Mouse (Mus musculus) kidney, postnatal 4 days (tissue): Measurements from ENCODE around the gene Creb5.
A peak's percentile ranks its signal among the peaks of the same experiment; 100 is the strongest.

ENCODE experiments used
- DNase-seq, 2 experiments: peaks; one replicate each; pipeline ENCODE4 v3.0.0; 2021; ENCODE audit warnings: mixed read lengths in 2 of 2

Creb5 gene

GRCm38 (mm10) chr6:53649782-53650181, 362.7 kb downstream of the Creb5 start:
- no peak for DNase-seq

DNA sequence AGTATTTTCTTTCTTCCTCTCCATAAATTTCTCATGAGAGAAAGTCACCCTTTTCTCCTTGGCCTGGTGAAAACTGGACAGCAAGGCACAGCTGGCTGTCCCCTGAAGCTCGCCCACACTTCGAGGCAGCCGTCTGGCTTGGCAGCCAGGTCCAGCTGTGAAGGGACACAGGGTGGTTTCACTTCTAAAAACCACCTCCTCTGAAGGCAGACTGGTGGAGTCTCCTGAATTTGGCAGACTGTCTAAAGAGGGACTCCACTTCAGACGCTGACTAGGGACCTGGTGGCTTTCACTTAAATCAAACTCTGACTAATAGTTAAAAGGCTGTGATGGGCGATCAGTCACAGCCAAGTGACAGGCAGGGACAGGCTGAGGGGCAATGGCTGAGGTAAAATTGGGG, 365.6 kb downstream of the Creb5 start:
- no peak for DNase-seq

DNA sequence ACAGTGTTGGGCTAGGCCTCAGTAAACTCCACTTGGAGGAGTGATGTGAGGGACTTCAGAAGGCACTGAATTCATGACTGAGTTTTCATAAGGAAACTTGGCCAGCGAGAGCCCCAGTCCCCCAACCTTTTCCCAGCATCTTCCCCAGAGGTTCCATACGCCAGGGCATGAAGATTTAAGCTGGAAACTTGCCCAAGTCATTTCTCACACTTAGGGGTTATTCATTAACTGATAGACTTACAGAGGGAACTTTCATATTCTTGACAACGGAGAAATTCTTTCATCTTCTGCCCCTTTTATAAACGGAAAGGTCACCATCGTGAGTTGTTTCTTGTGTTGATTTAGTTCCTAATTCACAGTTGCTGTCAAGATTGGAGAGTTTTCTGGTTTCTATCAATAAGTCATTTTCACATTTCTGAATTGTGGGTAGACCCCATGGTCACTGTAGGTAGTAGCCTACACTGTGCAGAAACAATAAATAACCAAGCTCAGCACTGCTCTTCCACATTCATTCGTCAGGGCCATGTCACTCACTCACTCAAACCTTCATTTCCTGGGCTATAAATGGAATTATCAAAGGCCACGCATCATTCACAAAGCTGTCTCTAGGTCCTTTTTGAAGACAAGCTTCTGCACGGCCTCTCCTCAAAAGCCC, 366.8 kb downstream of the Creb5 start:
- no peak for DNase-seq

- DNase-seq = peak; percentile 28 to 41
Measured at GRCm38 (mm10) chr6:53654361-53654824, 367.3 kb downstream of the Creb5 start.

DNA sequence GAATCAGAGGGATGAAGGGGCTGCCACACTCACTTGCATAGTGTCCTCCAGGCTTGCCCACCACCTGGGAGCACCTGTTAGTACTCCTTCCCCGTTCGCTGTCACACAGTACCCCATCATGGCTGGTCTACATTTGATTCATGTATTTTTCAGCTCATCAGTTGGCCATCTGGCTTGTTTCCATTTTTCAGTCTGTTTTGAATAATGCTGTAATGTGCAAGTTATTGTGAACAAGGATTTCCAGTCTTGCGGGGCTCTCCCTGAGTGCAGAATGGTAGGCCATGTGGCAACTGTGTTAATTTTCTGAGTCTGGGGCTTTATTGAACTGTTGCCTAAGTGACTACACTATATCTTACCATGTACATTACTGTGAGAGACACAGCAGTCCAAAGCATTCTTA, 369.4 kb downstream of the Creb5 start:
- DNase-seq = no peak

DNA sequence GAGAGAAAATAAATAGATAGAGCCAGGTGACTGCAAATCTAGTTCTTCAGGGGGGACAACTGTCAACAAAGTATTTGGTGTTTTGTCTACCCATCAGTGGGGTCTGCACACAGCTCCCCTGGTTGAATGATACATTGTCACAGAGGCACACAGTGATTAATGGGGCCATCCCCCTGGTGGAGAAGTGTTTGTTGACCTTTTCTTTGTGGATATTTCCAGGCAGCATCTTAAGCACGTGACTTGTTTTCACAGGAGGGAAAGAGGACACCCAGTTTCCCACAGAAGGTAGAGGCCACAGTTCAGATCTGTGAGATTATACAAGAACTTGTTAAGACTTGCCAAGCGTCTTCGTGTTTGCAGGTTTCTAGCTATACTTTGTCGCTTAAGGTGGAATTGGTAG, 370.4 kb downstream of the Creb5 start:
- DNase-seq = no peak

DNA sequence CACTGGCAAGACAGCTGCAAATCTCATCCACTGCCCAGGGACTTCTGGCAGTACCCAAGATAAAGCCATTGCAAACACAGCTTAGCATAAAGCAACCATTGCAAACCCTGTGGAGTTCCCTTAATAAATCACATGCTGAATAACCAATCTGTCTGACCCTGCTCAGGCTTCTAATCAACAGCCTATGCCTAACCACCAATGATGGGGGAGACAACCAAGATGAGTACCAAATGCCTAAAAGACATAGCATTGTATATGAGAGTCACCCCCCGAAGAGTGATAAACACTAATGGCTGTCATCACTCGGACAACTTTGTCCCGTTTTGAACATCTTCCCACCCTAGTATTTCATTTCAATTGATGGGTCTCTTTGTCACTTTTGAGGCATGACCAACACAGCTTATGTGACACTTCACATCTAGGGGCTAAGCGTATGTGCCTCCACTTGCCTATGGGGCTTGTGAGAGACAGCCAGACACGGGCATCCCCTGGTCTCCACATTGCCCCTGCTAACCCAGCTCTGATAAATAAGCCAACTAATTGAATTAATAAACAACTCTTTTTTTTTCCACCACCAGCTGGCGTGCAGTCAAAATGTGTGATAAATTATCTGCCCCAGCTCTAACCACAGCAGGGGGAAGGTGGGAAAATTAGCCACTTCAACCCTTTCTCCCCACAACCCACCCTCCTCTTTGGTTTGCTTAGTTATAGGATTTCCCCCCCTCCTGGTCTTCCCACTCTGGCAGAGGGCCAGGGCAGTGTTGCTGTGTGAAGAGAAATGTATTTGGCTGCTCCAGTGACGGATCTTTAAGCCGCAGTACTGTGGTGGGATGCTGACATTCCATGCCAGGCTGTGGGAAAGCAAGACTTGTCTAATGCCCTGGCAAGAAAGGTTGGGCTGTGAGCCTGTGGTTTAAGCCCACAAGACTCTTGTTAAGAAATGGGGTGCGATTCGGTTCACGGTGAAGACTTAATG, 376.1 kb downstream of the Creb5 start:
- DNase-seq = peak; percentile 43 to 47

DNA sequence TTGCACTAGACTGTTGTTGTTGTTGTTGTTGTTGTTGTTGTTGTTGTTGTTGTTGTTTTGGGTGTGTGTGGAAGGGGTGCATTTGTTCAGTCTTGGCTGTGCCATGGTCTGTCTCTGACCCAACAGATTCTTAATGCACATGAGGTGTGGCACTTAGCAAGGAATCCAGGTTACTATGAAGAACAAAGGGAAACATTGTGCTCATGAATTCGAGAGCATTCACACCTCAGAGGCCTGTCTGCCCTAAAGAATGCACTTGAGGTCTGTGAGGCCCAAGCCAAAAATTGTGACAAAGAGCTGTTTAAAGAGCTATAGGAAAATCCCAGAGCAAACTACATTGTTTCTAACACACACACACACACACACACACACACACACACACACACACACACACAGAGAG, 377.7 kb downstream of the Creb5 start:
- no peak for DNase-seq

GRCm38 (mm10) chr6:53666503-53666902, 379.4 kb downstream of the Creb5 start:
- no peak for DNase-seq

- no peak for DNase-seq
Measured at GRCm38 (mm10) chr6:53678307-53678706, 391.2 kb downstream of the Creb5 start.

DNA sequence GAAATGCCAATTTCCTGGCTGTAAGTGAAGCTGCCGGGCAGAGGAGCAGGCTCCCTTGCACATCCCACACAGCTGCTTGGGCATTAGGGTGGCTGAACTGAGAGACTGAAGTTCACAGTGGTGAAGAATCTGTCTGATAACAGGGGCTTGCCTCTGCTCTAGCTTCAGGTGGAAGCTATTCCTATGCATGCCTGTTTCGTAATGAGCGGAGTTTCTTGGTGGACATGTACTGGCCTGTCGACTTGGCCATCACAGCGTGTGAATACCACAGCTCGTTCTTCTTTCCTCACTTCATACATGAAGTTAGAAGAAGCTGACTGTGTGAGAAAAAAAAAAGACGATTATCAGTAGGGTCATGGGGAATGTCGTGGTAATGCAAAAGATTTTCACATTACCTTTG, 393.0 kb downstream of the Creb5 start:
- DNase-seq = no peak

DNA sequence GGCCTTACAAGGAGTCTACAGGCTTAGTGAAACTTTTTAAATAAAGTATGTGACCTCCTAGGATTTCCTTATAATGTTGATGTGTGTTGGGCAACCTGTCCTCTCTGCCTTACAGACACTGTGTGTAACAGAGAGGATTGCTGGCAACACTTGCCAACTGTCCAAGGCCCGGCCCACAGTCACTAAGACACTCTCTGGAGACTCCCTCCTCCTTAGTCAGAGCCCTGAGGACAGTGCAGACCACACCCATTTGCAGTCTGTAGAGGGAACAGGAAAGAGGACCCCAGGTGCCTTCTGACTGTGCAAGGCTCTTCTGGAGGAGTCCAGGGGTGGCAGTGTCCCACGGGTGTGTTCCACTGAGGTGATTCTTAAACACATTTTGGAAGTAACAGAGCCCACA, 397.3 kb downstream of the Creb5 start:
- DNase-seq = no peak

GRCm38 (mm10) chr6:53685323-53685722, 398.3 kb downstream of the Creb5 start:
- DNase-seq = no peak

- DNase-seq = peak; percentile 8 to 19
Measured at GRCm38 (mm10) chr6:53688762-53689477, 401.9 kb downstream of the Creb5 start.

DNA sequence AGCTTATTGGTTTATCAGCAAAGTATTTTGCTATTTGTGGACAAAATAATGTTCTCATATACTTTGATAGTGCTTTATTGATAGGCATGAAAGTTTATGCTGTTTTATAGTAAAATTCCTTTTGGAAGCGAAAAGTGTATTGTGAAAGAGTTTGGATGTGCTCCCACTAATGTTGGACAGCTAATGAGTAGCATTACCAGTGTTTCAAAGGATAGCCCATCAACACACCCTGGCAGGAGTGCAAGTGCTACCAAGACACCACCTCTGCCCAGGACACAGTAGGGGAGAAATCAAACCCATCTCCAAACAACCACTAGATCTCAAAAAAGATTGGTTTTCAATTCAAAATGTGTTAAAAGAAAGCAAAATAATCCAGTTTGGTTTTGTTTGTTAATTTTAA, 403.9 kb downstream of the Creb5 start:
- DNase-seq = no peak

DNA sequence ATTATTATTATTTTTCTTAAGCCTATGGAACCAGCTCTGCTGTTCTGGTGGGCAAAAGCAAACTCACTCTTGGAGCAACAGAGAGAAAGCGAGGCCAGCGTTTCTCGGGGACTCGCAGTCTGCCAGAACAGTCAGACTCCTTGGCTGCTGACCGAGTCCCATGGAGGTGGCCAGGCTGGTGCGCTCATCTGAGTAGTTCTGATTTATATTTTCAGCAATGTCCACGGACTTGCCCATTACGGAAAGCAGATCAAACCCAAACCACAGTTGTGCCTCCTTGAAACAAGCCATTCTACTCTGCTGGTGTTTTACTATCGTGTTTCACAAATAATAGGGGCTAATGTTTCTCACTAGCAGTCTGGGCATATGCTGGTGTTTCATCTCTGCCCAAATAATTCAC, 408.1 kb downstream of the Creb5 start:
- DNase-seq = no peak

- DNase-seq = no peak
Measured at GRCm38 (mm10) chr6:53696471-53696870, 409.4 kb downstream of the Creb5 start.

DNA sequence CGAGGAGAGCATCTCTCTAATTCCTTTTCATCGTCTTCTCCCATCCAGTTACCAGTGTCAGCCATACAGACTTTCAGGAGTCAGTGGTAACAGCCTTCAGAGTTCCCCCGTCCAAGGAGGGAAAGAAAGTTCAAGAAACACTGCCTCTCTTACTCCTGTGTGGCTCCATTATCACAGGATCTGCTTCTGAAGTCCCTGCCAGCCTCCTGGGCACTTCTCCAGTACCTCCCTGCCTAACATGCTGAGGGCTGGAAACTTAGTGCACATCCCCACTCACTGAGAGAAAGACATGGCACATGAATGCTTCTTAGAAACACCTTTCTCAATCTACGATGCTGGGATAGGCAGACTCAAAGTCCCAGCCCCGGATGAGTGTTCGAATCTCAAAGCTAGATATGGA, 409.9 kb downstream of the Creb5 start:
- no peak for DNase-seq

DNA sequence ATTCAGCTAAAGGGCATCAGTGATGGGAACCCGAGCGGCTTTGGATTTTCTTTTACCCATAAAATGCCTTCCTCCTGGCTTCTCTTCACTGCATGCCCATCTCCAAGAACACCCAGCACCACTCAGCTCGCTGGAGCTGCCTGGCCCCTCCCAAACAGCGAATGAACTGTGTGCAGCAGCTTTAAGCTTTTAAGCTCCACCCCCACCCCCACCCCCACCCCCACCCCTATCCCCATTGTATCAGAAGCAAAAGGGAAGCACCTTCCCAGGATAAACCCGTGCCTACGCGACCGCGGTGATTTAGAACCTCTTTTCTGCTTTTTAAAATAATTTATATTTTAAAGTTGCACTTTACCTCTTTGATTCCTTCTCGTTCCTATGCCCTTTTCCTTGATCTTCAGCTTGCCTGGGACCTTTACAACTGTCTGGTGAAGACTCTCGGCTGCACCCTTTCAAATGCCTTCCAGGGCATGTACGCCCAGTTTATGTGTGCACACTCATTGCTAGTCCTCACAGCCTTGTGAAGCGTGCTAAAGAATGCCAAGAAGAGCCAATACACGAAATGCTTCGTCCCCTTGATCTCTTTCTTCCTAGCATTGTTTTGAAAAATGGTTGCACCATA, 411.2 kb downstream of the Creb5 start:
- peak; percentile 12 to 25 for DNase-seq

DNA sequence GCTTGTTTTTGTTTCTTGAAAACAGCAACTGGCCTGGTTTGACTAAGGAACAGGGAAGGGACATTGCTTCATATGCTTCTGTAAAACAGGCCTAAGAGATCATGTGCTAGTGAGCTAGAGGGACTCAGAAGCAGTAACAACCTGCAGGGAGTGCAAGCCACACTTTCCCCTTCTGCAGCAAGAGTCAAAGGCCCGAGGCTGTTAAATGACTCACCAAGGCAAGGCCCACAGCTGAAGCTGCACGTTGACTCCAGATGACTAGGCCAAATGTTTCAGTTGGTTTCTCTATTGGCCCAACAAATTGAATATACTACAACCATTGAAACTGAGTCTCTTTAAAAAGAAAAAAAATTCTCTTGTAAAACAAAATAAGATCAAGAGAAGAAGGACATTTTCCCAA, 417.4 kb downstream of the Creb5 start:
- no peak for DNase-seq

GRCm38 (mm10) chr6:53706604-53707330, 419.7 kb downstream of the Creb5 start:
- DNase-seq = no peak

DNA sequence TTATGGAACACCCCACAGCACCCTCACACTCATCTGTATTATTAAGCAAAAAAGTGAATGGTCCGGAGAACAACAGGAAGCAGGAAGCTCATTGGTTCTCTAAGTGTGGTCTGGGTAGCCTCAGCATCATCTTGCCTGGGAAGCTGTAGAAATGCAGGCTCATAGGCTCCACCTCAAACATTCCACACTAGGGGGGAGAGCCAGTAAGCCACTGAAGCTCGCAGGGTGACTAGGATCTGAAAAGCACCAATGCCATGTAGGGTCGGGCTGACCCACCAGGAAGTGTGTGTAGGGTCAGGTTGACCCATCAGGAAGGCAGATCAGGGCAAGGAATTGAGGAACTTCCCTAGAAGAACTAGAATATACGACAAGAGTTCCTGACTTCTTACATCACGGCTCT, 420.7 kb downstream of the Creb5 start:
- DNase-seq = no peak
